Mouse (Mus musculus): ENCODE data around the gene Sbk3. TPM values are rescaled to one million over a fixed set of nuclear protein-coding genes. Genes with fewer than 3 reads are reported as not detected.
"Not testable (repeated sequence)": the region's sequence is repeated elsewhere in the genome, so short reads cannot be mapped to it uniquely, and the experiment has no call there.

Gene Sbk3
- not detected in 2 replicates for polyA plus RNA-seq (2012; rRNA removed)

- 32% methylated on average over 6 of the region's 6 CpGs for WGBS
Measured at GRCm38 (mm10) chr7:4971068-4971467, at the start of gene Sbk3. Sbk3 (minus strand) TSS chr7:4971168.

GRCm38 (mm10) chr7:5020685-5021084 is 49.7 kb upstream of the Sbk3 start:
- H3K4me3 ChIP-seq (ENCODE audit: low read depth, low read length), result peak overlapping the region; percentile 72
- 0% methylated on average over 15 of the region's 15 CpGs for WGBS
- H3K36me3 ChIP-seq (ENCODE audit: control insufficient read depth, insufficient read depth, low read length), result peaks cover 18% of the 10 kb centered on the region
- TF ChIP-seq POLR2A (IDR thresholded peaks at IDR 0.05; ENCODE audit: low read depth, low read length) (no peak), CTCF (IDR thresholded peaks at IDR 0.05; ENCODE audit: extremely low read depth, insufficient read length, insufficient replicate concordance, low read depth, low read length) (no peak)
- H3K27ac ChIP-seq (ENCODE audit: insufficient read depth, low read depth, low read length), result peak overlapping the region; percentile 49
- H3K27me3 ChIP-seq (ENCODE audit: control insufficient read depth, insufficient read depth, low read length), result no peaks in the 10 kb centered on the region
- peaks cover 4% of the 10 kb centered on the region; the same call in 1 of the 2 replicates for H3K4me1 ChIP-seq (ENCODE audit: control insufficient read depth, insufficient read depth, insufficient read length, low read length)

More at GRCm38 (mm10) chr7:4971068-4971467, at the start of gene Sbk3:
- Histone ChIP-seq H3K4me1 (ENCODE audit: control insufficient read depth, insufficient read depth, insufficient read length, low read length) (no peaks in the 10 kb centered on the region), H3K27me3 (ENCODE audit: control insufficient read depth, insufficient read depth, low read length) (no peaks in the 10 kb centered on the region), H3K27ac (ENCODE audit: insufficient read depth, low read depth, low read length) (no peak within 1 kb of the TSS), H3K36me3 (ENCODE audit: control insufficient read depth, insufficient read depth, low read length) (no peaks in the 10 kb centered on the region), H3K4me3 (ENCODE audit: low read depth, low read length) (no peak within 1 kb of the TSS)
- TF ChIP-seq POLR2A (IDR thresholded peaks at IDR 0.05; ENCODE audit: low read depth, low read length) (no peak), CTCF (IDR thresholded peaks at IDR 0.05; ENCODE audit: extremely low read depth, insufficient read length, insufficient replicate concordance, low read depth, low read length) (no peak)

- H3K4me1 ChIP-seq (ENCODE audit: control insufficient read depth, insufficient read depth, insufficient read length, low read length), result peaks cover 4% of the 10 kb centered on the region; the same call in 1 of the 2 replicates
- peak within 1 kb of the TSS; percentile 92 for H3K27ac ChIP-seq (ENCODE audit: insufficient read depth, low read depth, low read length)
- under 1% methylated on average over 49 of the region's 49 CpGs for whole genome bisulfite sequencing
- TF ChIP-seq CTCF (IDR thresholded peaks at IDR 0.05; ENCODE audit: extremely low read depth, insufficient read length, insufficient replicate concordance, low read depth, low read length) (no peak), POLR2A (IDR thresholded peaks at IDR 0.05; ENCODE audit: low read depth, low read length) (peak; percentile 83)
- H3K36me3 ChIP-seq (ENCODE audit: control insufficient read depth, insufficient read depth, low read length), result peaks cover 18% of the 10 kb centered on the region
- H3K4me3 ChIP-seq (ENCODE audit: low read depth, low read length), result peak within 1 kb of the TSS; percentile 72
- H3K27me3 ChIP-seq (ENCODE audit: control insufficient read depth, insufficient read depth, low read length), result no peaks in the 10 kb centered on the region
Measured at GRCm38 (mm10) chr7:5020000-5020681, 49.2 kb upstream of the Sbk3 start, which contains the start of the genes Zfp865 and Ccdc106. Zfp865 (plus strand) TSS chr7:5020376. Ccdc106 (plus strand) TSS chr7:5020553.

GRCm38 (mm10) chr7:5019576-5019975 is 48.6 kb upstream of the Sbk3 start:
- H3K4me1 ChIP-seq (ENCODE audit: control insufficient read depth, insufficient read depth, insufficient read length, low read length); H3K27me3 ChIP-seq (ENCODE audit: control insufficient read depth, insufficient read depth, low read length): not testable (repeated sequence)
- Histone ChIP-seq H3K27ac (ENCODE audit: insufficient read depth, low read depth, low read length) (peak overlapping the region; percentile 92; the same call in 1 of the 2 replicates), H3K4me3 (ENCODE audit: low read depth, low read length) (0 out of 2 replicates have a peak overlapping the region, but pooled peaks have one; percentile 17), H3K36me3 (ENCODE audit: control insufficient read depth, insufficient read depth, low read length) (peaks cover 18% of the 10 kb centered on the region)
- 12% methylated on average over 8 of the region's 8 CpGs for WGBS

GRCm38 (mm10) chr7:5017931-5018330 is 47.0 kb upstream of the Sbk3 start:
- Histone ChIP-seq H3K27me3 (ENCODE audit: control insufficient read depth, insufficient read depth, low read length) (no peaks in the 10 kb centered on the region), H3K4me3 (ENCODE audit: low read depth, low read length) (no peak overlapping the region), H3K27ac (ENCODE audit: insufficient read depth, low read depth, low read length) (no peak overlapping the region), H3K36me3 (ENCODE audit: control insufficient read depth, insufficient read depth, low read length) (peaks cover 16% of the 10 kb centered on the region), H3K4me1 (ENCODE audit: control insufficient read depth, insufficient read depth, insufficient read length, low read length) (peaks cover 4% of the 10 kb centered on the region; the same call in 1 of the 2 replicates)
- no peak for TF ChIP-seq CTCF (IDR thresholded peaks at IDR 0.05; ENCODE audit: extremely low read depth, insufficient read length, insufficient replicate concordance, low read depth, low read length)
- no peak for TF ChIP-seq POLR2A (IDR thresholded peaks at IDR 0.05; ENCODE audit: low read depth, low read length)
- WGBS, result 96% methylated on average over 21 of the region's 21 CpGs

- Histone ChIP-seq H3K4me1 (ENCODE audit: control insufficient read depth, insufficient read depth, insufficient read length, low read length) (peaks cover 4% of the 10 kb centered on the region; the same call in 1 of the 2 replicates), H3K27ac (ENCODE audit: insufficient read depth, low read depth, low read length) (no peak overlapping the region), H3K27me3 (ENCODE audit: control insufficient read depth, insufficient read depth, low read length) (no peaks in the 10 kb centered on the region), H3K36me3 (ENCODE audit: control insufficient read depth, insufficient read depth, low read length) (peaks cover 18% of the 10 kb centered on the region), H3K4me3 (ENCODE audit: low read depth, low read length) (no peak overlapping the region)
- WGBS, result 91% methylated on average over 16 of the region's 16 CpGs
- TF ChIP-seq CTCF (IDR thresholded peaks at IDR 0.05; ENCODE audit: extremely low read depth, insufficient read length, insufficient replicate concordance, low read depth, low read length) (no peak), POLR2A (IDR thresholded peaks at IDR 0.05; ENCODE audit: low read depth, low read length) (no peak)
Measured at GRCm38 (mm10) chr7:5017352-5017751, 46.4 kb upstream of the Sbk3 start.

GRCm38 (mm10) chr7:5016920-5017319 is 46.0 kb upstream of the Sbk3 start:
- Histone ChIP-seq H3K4me3 (ENCODE audit: low read depth, low read length) (no peak overlapping the region), H3K36me3 (ENCODE audit: control insufficient read depth, insufficient read depth, low read length) (peaks cover 16% of the 10 kb centered on the region), H3K4me1 (ENCODE audit: control insufficient read depth, insufficient read depth, insufficient read length, low read length) (peaks cover 4% of the 10 kb centered on the region; the same call in 1 of the 2 replicates), H3K27ac (ENCODE audit: insufficient read depth, low read depth, low read length) (no peak overlapping the region), H3K27me3 (ENCODE audit: control insufficient read depth, insufficient read depth, low read length) (no peaks in the 10 kb centered on the region)
- 96% methylated on average over 2 of the region's 2 CpGs for WGBS
- no peak for TF ChIP-seq POLR2A (IDR thresholded peaks at IDR 0.05; ENCODE audit: low read depth, low read length)
- no peak for TF ChIP-seq CTCF (IDR thresholded peaks at IDR 0.05; ENCODE audit: extremely low read depth, insufficient read length, insufficient replicate concordance, low read depth, low read length)

Measured in small intestine, adult 2 months (tissue).